Mouse (Mus musculus) lung, embryonic 16.5 days (tissue): Measurements from ENCODE around the gene Ints6l. TPM values are rescaled to one million over a fixed set of nuclear protein-coding genes. Genes with fewer than 3 reads are reported as not detected.
A peak's percentile ranks its signal among the peaks of the same experiment; 100 is the strongest.

ENCODE experiments used
- ATAC-seq: fragments of 200-750 bp; cut with Nextera tagmentation; 2 replicates; pipeline ENCODE4 v1.8.0; 2017; ENCODE audit warnings: low read depth, mild to moderate bottlenecking, moderate library complexity
- H3K27ac ChIP-seq: fragments of 300-500 bp; sonication (generic); 2 replicates; pipeline ENCODE4 v1.5.1; 2014; ENCODE audit warnings: mild to moderate bottlenecking, control low read depth, low read length
- H3K27me3 ChIP-seq: fragments of 300-500 bp; sonication (generic); 2 replicates; pipeline ENCODE4 v1.6.1; 2014; ENCODE audit warnings: low read depth, low read length, mixed read lengths; ENCODE audit not compliant: control insufficient read depth, insufficient read depth
- H3K36me3 ChIP-seq: fragments of 300-500 bp; sonication (generic); 2 replicates; pipeline ENCODE4 v1.6.1; 2014; ENCODE audit warnings: low read length; ENCODE audit not compliant: control insufficient read depth, insufficient read depth
- H3K4me1 ChIP-seq: fragments of 300-500 bp; sonication (generic); replicated peaks from 2 replicates; pipeline ENCODE4 v1.6.1; 2014; ENCODE audit warnings: low read length, mixed read lengths; ENCODE audit not compliant: control insufficient read depth, insufficient read depth
- H3K4me2 ChIP-seq: fragments of 300-500 bp; sonication (generic); 2 replicates; pipeline ENCODE4 v1.6.1; 2014; ENCODE audit warnings: low read depth, low read length, control low read depth
- H3K4me3 ChIP-seq: fragments of 300-500 bp; sonication (generic); 2 replicates; pipeline ENCODE4 v1.5.1; 2014; ENCODE audit warnings: mild to moderate bottlenecking, low read length, control low read depth
- H3K9ac ChIP-seq: fragments of 300-500 bp; sonication (generic); 2 replicates; pipeline ENCODE4 v1.6.1; 2014; ENCODE audit warnings: low read length, control low read depth
- H3K9me3 ChIP-seq: fragments of 300-500 bp; sonication (generic); 2 replicates; pipeline ENCODE4 v1.6.1; 2016; ENCODE audit warnings: low read length; ENCODE audit not compliant: control insufficient read depth
- WGBS: fragments of 180-500 bp; shearing (Covaris S2); extraction: QIAGEN DNeasy Blood & Tissue Kit; methylation state at CpG from one replicate; pipeline ENCODE4 v1.1.7; 2014; 5-methylcytosine and 5-hydroxymethylcytosine counted together
- polyA plus RNA-seq: library from polyadenylated mRNA; unstranded; fragments of >200 nt; fragmentation: Nextera tagmentation; extraction: Ambion mirVana; gene quantifications from 2 replicates; pipeline ENCODE4 v1.2.1, GENCODE M21; 2015

The Ints6l gene
- polyA plus RNA-seq, 1 experiment from 2014 or later = 29.4 TPM

DNA sequence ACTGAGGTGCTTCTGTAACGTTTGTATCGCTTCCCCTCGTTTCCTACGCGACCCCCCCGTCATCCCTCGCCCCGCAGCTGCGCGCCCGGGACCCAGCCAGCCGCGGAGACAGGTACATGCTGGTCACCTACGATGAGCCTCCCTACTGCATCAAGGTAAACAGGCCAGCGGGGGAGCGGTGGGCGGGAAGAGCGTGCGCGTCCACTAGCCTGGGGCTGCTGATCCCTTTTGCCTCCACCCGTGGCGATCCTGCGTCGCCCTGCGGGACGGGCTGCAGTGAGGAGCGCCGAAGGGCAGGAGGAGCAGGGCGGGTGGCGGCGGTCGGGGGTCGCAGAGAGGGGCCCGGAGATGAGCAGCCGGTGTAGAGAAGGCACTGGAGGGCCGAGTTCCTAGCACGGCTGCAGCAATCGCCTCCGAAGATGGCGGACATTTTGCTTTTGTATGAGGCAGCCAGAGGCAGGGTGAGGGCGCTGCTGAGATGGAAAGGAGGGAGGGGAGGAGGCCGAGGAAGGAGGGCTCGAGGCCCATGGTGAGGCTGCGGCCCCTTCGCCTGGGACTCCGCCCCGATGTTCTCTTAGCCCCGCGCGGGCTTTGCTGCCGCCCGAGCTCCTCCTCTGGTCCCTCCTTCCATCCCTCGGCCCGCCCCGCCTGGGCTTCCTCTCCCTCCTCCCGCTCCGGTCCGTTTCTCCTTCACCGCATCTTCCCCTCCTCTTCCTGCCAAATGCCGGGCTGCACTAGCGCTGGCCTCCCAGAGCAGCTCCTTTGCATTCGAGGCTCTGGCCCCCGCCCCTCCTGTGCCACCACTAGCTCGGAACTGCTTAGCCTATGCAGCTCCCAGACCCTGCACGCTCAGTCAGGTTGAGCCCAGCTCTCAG is 952 bp downstream of the Ints6l start:
- Histone ChIP-seq H3K27me3 (no peaks in the 10 kb centered on the region), H3K4me1 (peaks cover 3% of the 10 kb centered on the region; the same call in 1 of the 2 replicates), H3K4me3 (peak overlapping the region; percentile 67), H3K9ac (peak overlapping the region; percentile 81), H3K4me2 (peak overlapping the region; percentile 62), H3K27ac (peak overlapping the region; percentile 95), H3K9me3 (no peaks in the 10 kb centered on the region), H3K36me3 (no peaks in the 10 kb centered on the region)
- ATAC-seq = peak; percentile 97
- WGBS = 20% methylated on average over 46 of the region's 65 CpGs

GRCm38 (mm10) chrX:56456379-56456778 is 1.7 kb downstream of the Ints6l start:
- no peaks in the 10 kb centered on the region for H3K27me3 ChIP-seq
- peak overlapping the region; percentile 60 for H3K9ac ChIP-seq
- H3K4me2 ChIP-seq = peak overlapping the region; percentile 62
- peak overlapping the region; percentile 67 for H3K4me3 ChIP-seq
- no peaks in the 10 kb centered on the region for H3K36me3 ChIP-seq
- 14% methylated on average over 8 of the region's 8 CpGs for WGBS
- no peaks in the 10 kb centered on the region for H3K9me3 ChIP-seq
- ATAC-seq = no peak; the same call in 1 of the 2 replicates
- H3K27ac ChIP-seq = peak overlapping the region; percentile 84
- peaks cover 8% of the 10 kb centered on the region; the same call in 1 of the 2 replicates for H3K4me1 ChIP-seq

- H3K27me3 ChIP-seq = no peaks in the 10 kb centered on the region
- H3K36me3 ChIP-seq = no peaks in the 10 kb centered on the region; the same call in 1 of the 2 replicates
- peak; percentile 62 for ATAC-seq
- H3K4me1 ChIP-seq = peaks cover 21% of the 10 kb centered on the region
- peak overlapping the region; percentile 71 for H3K27ac ChIP-seq
- WGBS = 29% methylated on average over 14 of the region's 14 CpGs
- no peak overlapping the region for H3K4me3 ChIP-seq
- no peaks in the 10 kb centered on the region for H3K9me3 ChIP-seq
- H3K4me2 ChIP-seq = peak overlapping the region; percentile 25
- H3K9ac ChIP-seq = no peak overlapping the region
These were observed 7.6 kb downstream of the Ints6l start for GRCm38 (mm10) chrX:56462020-56462933.

- Histone ChIP-seq H3K9me3 (no peaks in the 10 kb centered on the region), H3K4me3 (no peak overlapping the region), H3K4me1 (peaks cover 31% of the 10 kb centered on the region), H3K9ac (no peak overlapping the region), H3K27ac (no peak overlapping the region), H3K27me3 (no peaks in the 10 kb centered on the region), H3K36me3 (no peaks in the 10 kb centered on the region; the same call in 1 of the 2 replicates), H3K4me2 (no peak overlapping the region)
- whole genome bisulfite sequencing = 52% methylated on average over 1 of the region's 1 CpGs
- no peak for ATAC-seq
These were observed 10.2 kb downstream of the Ints6l start for GRCm38 (mm10) chrX:56464906-56465305.

DNA sequence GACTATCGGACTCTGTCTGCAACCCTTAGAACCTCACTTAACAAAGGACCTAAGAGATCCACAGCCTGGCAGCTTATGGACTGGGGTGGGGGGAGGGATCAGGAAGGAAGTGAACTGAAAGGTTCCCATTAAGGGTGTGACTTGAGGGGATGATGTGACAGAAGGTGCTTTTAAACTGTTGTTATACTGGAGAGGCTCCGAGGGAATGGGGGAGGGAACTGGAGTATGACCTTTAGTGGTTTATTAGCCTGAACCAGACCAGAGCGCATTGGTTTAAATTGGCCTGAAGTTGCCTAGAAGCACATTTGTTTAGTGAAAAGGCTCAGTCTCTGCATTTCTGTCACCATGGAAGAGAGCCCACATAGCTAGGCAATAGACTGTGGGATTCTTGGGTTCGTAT is 13.0 kb downstream of the Ints6l start:
- 47% methylated on average over 4 of the region's 4 CpGs for WGBS
- peak; percentile 43; the same call in 1 of the 2 replicates for ATAC-seq
- H3K36me3 ChIP-seq = no peaks in the 10 kb centered on the region; the same call in 1 of the 2 replicates

DNA sequence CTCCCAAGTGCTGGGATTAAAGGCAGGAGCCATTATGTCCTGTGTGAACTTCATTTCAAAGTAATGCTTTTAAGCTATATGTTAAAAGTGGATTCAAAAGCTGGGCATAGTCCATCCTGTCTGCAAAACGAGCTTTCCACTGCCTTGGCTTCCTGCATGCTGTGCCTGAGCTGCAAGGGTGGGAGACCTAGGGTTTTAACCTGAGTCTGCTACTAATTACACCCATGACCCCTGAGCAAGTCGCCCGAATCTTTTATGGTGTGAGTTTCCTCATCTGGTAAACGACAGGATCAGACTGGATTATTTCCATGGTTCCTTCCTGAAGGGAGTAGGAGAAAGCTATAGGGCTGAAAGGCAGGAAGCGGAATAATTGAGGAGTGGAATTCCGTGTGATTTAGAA is 13.8 kb downstream of the Ints6l start:
- no peak overlapping the region for H3K4me2 ChIP-seq
- 40% methylated on average over 6 of the region's 6 CpGs for WGBS
- 0 out of 2 replicates have a peak, but pooled peaks have one; percentile 46 for ATAC-seq
- H3K27me3 ChIP-seq = no peaks in the 10 kb centered on the region
- no peaks in the 10 kb centered on the region; the same call in 1 of the 2 replicates for H3K36me3 ChIP-seq
- no peak overlapping the region for H3K9ac ChIP-seq
- peaks cover 21% of the 10 kb centered on the region for H3K4me1 ChIP-seq
- H3K27ac ChIP-seq = peak overlapping the region; percentile 65
- no peaks in the 10 kb centered on the region for H3K9me3 ChIP-seq
- no peak overlapping the region for H3K4me3 ChIP-seq

More for the DNA sequence above, 13.0 kb downstream of the Ints6l start:
- H3K4me2 ChIP-seq = no peak overlapping the region
- no peak overlapping the region for H3K9ac ChIP-seq
- no peaks in the 10 kb centered on the region for H3K27me3 ChIP-seq
- no peaks in the 10 kb centered on the region for H3K9me3 ChIP-seq
- peak overlapping the region; percentile 5; the same call in 1 of the 2 replicates for H3K27ac ChIP-seq
- peaks cover 21% of the 10 kb centered on the region for H3K4me1 ChIP-seq
- H3K4me3 ChIP-seq = no peak overlapping the region

GRCm38 (mm10) chrX:56474035-56474434 is 19.4 kb downstream of the Ints6l start:
- Histone ChIP-seq H3K4me1 (peaks cover 5% of the 10 kb centered on the region; the same call in 1 of the 2 replicates), H3K9me3 (no peaks in the 10 kb centered on the region), H3K4me3 (no peak overlapping the region; the same call in 1 of the 2 replicates), H3K27ac (peak overlapping the region; percentile 52; the same call in 1 of the 2 replicates), H3K9ac (no peak overlapping the region), H3K36me3 (no peaks in the 10 kb centered on the region), H3K27me3 (no peaks in the 10 kb centered on the region), H3K4me2 (no peak overlapping the region)
- peak; percentile 51; the same call in 1 of the 2 replicates for ATAC-seq
- WGBS = 39% methylated on average over 8 of the region's 8 CpGs

- no peak overlapping the region for H3K4me3 ChIP-seq
- H3K9ac ChIP-seq = no peak overlapping the region
- H3K27ac ChIP-seq = no peak overlapping the region; the same call in 1 of the 2 replicates
- 71% methylated on average over 3 of the region's 3 CpGs for WGBS
- peaks cover 3% of the 10 kb centered on the region; the same call in 1 of the 2 replicates for H3K4me1 ChIP-seq
- H3K27me3 ChIP-seq = no peaks in the 10 kb centered on the region
- H3K9me3 ChIP-seq = no peaks in the 10 kb centered on the region
- peak; percentile 54; the same call in 1 of the 2 replicates for ATAC-seq
- peaks cover 2% of the 10 kb centered on the region; the same call in 1 of the 2 replicates for H3K36me3 ChIP-seq
- H3K4me2 ChIP-seq = no peak overlapping the region
These were observed 22.9 kb downstream of the Ints6l start for GRCm38 (mm10) chrX:56477553-56477952.
